Mouse (Mus musculus): ENCODE measurements around the gene Rasgrf1.

Gene Rasgrf1

GRCm38 (mm10) chr9:89909131-89910010, at the start of gene Rasgrf1:
Gene Rasgrf1, plus strand, starts transcription at chr9:89909908.
- Histone ChIP-seq H3K36me3 (ENCODE audit: control insufficient read depth, insufficient read depth, low read length, poor library complexity, severe bottlenecking) (no peaks in the 10 kb centered on the region), H3K27me3 (ENCODE audit: control insufficient read depth, insufficient read depth, low read length, poor library complexity, severe bottlenecking) (peaks cover 2% of the 10 kb centered on the region)
- DNase-seq (ENCODE audit: low read depth, low spot score): peak; percentile 27

DNA sequence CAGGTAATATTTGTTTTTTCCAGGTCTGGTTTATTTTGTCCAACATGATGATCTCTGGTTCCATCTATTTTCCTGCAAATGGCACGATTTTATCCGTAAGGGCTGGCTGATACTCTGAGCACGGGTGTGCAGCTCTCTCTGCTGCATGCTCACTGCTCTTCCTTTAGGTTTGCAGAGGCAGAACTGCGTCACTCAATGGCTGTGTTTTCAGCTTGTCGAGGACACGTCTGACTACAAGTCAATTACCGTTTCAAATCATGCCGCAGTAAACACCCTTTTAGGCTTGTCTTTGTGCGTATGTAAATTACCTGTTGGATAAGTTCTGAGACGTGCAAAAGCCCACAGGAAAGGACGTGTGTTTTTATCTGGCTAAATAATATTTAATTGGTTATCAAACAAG, 49.6 kb upstream of the Rasgrf1 start:
- Histone ChIP-seq H3K36me3 (ENCODE audit: control insufficient read depth, insufficient read depth, low read length, poor library complexity, severe bottlenecking) (no peaks in the 10 kb centered on the region), H3K27me3 (ENCODE audit: control insufficient read depth, insufficient read depth, low read length, poor library complexity, severe bottlenecking) (no peaks in the 10 kb centered on the region; the same call in 1 of the 2 replicates)
- no peak for DNase-seq (ENCODE audit: low read depth, low spot score)

- DNase-seq (ENCODE audit: low read depth, low spot score): no peak
- Histone ChIP-seq H3K27me3 (ENCODE audit: control insufficient read depth, insufficient read depth, low read length, poor library complexity, severe bottlenecking) (no peaks in the 10 kb centered on the region; the same call in 1 of the 2 replicates), H3K36me3 (ENCODE audit: control insufficient read depth, insufficient read depth, low read length, poor library complexity, severe bottlenecking) (no peaks in the 10 kb centered on the region)
These were observed 49.1 kb upstream of the Rasgrf1 start for GRCm38 (mm10) chr9:89860584-89860983.

DNA sequence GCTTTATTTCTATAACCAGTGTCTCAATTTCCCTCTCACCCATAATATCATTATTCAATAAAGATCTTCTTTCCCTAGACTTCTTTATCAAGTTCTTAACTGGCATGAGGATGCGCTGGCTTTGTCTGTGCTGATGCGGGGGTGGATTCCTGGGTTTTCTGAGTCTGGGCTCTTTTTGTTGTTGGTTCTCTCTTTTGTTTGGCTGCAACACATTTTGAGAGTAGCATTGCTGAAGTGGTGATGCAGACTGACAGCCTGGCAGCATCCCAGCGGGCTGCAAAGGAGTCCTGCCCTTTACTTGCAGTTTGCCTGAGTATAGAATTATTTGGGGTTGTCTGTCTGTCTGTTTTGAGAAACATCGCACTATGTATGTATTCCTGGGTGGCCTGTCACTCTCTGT, 42.6 kb upstream of the Rasgrf1 start:
- Histone ChIP-seq H3K27me3 (ENCODE audit: control insufficient read depth, insufficient read depth, low read length, poor library complexity, severe bottlenecking) (peaks cover 2% of the 10 kb centered on the region; the same call in 1 of the 2 replicates), H3K36me3 (ENCODE audit: control insufficient read depth, insufficient read depth, low read length, poor library complexity, severe bottlenecking) (no peaks in the 10 kb centered on the region)
- DNase-seq (ENCODE audit: low read depth, low spot score): no peak

GRCm38 (mm10) chr9:89868093-89868729, 41.5 kb upstream of the Rasgrf1 start:
- Histone ChIP-seq H3K27me3 (ENCODE audit: control insufficient read depth, insufficient read depth, low read length, poor library complexity, severe bottlenecking) (peaks cover 2% of the 10 kb centered on the region; the same call in 1 of the 2 replicates), H3K36me3 (ENCODE audit: control insufficient read depth, insufficient read depth, low read length, poor library complexity, severe bottlenecking) (no peaks in the 10 kb centered on the region)
- no peak for DNase-seq (ENCODE audit: low read depth, low spot score)

GRCm38 (mm10) chr9:89869594-89869993, 40.1 kb upstream of the Rasgrf1 start:
- peaks cover 2% of the 10 kb centered on the region; the same call in 1 of the 2 replicates for H3K27me3 ChIP-seq (ENCODE audit: control insufficient read depth, insufficient read depth, low read length, poor library complexity, severe bottlenecking)
- DNase-seq (ENCODE audit: low read depth, low spot score): no peak
- H3K36me3 ChIP-seq (ENCODE audit: control insufficient read depth, insufficient read depth, low read length, poor library complexity, severe bottlenecking): no peaks in the 10 kb centered on the region

DNA sequence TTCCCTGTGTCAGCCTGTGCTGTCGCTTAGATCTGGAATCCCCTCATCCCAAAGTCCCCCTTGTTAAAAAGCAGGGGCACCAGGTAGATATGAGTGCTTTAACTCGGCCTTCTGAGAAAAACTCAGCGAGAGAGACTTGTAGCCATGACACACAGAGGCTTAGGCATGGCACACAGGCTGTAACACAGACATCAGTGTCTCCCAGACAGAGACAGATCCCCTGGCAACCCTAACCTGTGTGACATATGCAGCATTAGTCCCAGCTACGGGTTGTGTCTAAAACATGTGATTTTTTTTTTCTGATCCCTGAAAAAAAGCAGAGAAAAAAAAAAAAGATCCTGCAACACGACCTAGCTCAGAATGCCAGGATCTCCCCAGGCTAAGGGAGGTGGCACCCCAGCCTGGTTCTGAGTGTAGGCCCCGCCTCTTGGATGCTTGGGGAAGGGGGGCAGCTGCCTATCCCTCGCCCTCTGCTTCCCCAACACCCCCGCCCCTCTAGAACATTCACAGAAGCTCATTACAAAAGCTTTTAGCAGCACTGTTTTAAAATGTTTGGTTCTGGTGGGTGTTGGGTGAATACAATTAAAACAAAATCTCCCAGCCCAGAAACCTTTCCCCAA, 39.1 kb upstream of the Rasgrf1 start:
- H3K27me3 ChIP-seq (ENCODE audit: control insufficient read depth, insufficient read depth, low read length, poor library complexity, severe bottlenecking): peaks cover 2% of the 10 kb centered on the region; the same call in 1 of the 2 replicates

DNA sequence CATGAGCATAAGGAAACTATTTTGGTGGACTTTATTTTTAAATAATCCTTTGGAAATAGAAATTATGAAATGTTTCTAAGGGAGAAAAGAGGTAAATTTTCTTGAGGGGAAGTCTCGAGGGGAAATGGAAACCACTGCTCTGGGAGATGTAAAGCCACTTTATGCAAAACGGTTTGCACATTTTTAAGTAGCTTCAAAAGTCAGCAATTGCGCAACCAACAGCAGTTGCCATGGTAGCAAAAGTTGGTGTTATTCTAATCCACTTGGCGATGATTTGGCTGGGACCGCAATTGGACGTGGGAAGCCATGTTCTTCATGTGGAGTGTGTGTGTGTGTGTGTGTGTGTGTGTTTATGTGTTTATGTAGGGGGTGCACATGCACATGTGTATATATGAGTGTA, 37.6 kb upstream of the Rasgrf1 start:
- H3K27me3 ChIP-seq (ENCODE audit: control insufficient read depth, insufficient read depth, low read length, poor library complexity, severe bottlenecking): peaks cover 2% of the 10 kb centered on the region; the same call in 1 of the 2 replicates
- DNase-seq (ENCODE audit: low read depth, low spot score): peak; percentile 54
- H3K36me3 ChIP-seq (ENCODE audit: control insufficient read depth, insufficient read depth, low read length, poor library complexity, severe bottlenecking): no peaks in the 10 kb centered on the region

More for the DNA sequence above, 39.1 kb upstream of the Rasgrf1 start:
- DNase-seq (ENCODE audit: low read depth, low spot score): no peak
- H3K36me3 ChIP-seq (ENCODE audit: control insufficient read depth, insufficient read depth, low read length, poor library complexity, severe bottlenecking): no peaks in the 10 kb centered on the region

DNA sequence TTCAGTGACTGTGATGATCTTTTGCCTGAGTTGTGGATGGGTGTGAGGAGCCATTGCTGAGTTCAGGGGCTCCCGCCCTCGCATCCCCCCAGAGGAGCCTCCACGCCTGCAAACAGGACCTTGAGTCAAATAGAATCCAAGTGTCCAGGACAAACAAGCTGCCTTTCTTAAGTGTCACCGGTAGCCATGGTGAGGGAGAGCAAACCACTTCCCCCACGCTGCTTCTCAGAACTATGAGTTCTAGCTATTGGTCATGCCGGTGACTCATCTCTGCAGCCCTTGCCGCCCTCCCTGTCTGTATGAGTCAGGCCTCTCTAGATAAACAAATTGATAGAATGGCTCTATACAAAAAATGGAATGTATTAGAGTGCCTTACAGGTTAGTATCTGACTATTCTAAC, 35.3 kb upstream of the Rasgrf1 start:
- no peak for DNase-seq (ENCODE audit: low read depth, low spot score)
- Histone ChIP-seq H3K36me3 (ENCODE audit: control insufficient read depth, insufficient read depth, low read length, poor library complexity, severe bottlenecking) (no peaks in the 10 kb centered on the region), H3K27me3 (ENCODE audit: control insufficient read depth, insufficient read depth, low read length, poor library complexity, severe bottlenecking) (peaks cover 2% of the 10 kb centered on the region)

DNA sequence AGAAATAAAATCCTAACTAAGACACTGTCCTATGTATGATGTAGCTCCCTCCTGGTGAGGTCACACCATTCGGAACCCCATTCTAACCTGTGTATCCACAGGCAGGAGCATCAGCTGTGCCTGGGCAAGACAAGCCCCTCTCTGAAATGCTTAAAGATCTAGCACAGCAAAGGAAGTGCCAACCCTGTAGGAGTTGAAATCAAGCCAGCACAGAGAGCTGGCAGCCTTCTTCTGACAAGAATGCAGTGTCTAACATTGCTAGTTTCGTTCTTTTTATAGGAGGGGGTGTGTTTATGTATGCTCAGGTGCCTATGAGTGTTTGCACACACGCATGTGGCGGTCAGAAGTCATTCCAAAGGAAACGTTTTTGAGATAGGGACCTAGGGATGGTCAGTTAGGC, 34.2 kb upstream of the Rasgrf1 start:
- Histone ChIP-seq H3K36me3 (ENCODE audit: control insufficient read depth, insufficient read depth, low read length, poor library complexity, severe bottlenecking) (no peaks in the 10 kb centered on the region), H3K27me3 (ENCODE audit: control insufficient read depth, insufficient read depth, low read length, poor library complexity, severe bottlenecking) (no peaks in the 10 kb centered on the region; the same call in 1 of the 2 replicates)
- DNase-seq (ENCODE audit: low read depth, low spot score): no peak

DNA sequence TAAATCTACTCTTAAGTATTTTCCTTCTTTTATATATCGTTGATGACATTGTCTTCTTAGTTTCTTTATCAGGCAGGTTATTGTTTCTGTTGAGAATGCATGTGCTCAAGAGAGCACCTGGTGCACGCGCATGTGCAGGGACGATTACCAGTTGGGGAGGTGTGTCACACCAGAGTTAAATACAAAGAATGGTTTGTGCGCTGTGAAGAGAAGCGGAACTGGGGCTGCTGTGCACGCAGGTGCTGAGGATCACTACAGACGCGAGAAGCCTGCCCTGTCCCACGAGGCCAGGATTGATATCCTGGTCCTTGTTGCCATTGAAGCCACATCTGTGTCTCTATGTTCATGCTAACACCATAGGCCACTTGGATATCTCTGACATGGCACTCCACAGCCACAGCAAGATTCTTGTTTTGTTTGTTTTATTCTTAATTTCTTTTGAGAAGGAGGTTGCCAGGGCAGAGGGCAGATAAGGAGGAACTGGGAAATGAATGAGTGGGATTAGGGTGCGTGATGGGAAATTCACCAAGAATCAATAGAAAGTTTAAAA, 31.2 kb upstream of the Rasgrf1 start:
- Histone ChIP-seq H3K36me3 (ENCODE audit: control insufficient read depth, insufficient read depth, low read length, poor library complexity, severe bottlenecking) (no peaks in the 10 kb centered on the region), H3K27me3 (ENCODE audit: control insufficient read depth, insufficient read depth, low read length, poor library complexity, severe bottlenecking) (peaks cover 2% of the 10 kb centered on the region)
- peak; percentile 18 for DNase-seq (ENCODE audit: low read depth, low spot score)

DNA sequence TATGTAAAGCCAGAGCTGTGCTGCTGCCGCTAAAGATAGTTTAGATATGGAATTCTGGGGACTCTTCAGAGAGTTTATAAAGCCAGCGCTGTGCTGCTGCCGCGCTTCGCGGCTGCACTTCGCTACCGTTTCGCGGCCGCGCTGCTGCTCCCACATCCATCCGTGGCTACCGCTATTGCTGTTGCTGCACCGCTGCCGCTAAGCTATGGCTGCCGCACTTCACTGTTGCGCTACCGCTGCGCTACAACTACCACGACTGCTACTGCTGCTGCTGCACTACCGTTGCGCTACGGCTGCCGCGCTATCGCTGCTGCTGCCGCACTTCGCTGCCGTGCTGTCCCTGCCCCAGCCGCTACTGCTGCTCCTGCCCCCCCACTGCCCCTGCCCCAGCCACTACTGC, 30.1 kb upstream of the Rasgrf1 start:
- no peaks in the 10 kb centered on the region for H3K36me3 ChIP-seq (ENCODE audit: control insufficient read depth, insufficient read depth, low read length, poor library complexity, severe bottlenecking)
- peaks cover 2% of the 10 kb centered on the region for H3K27me3 ChIP-seq (ENCODE audit: control insufficient read depth, insufficient read depth, low read length, poor library complexity, severe bottlenecking)

DNA sequence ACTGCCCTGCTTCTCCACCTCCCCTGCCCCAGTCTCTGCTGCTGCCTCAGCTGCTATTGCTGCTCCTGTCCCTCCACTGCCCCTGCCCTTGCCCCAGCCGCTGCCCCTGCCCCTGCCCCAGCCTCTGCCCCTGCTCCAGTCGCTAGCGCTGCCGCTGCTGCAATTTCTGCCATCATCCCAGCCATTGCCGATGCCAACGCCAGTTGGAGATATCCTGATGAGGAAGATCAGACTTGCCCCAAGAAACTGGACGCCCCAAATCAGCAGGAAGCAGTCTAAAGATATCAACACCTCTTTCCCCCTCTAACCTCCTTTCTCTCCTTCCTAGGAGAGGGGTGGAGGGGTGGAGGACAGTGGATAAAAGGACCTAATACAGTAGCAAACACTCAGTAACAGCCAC, 28.2 kb upstream of the Rasgrf1 start:
- no peaks in the 10 kb centered on the region for H3K36me3 ChIP-seq (ENCODE audit: control insufficient read depth, insufficient read depth, low read length, poor library complexity, severe bottlenecking)
- DNase-seq (ENCODE audit: low read depth, low spot score): no peak
- peaks cover 2% of the 10 kb centered on the region for H3K27me3 ChIP-seq (ENCODE audit: control insufficient read depth, insufficient read depth, low read length, poor library complexity, severe bottlenecking)

More for the DNA sequence above, 30.1 kb upstream of the Rasgrf1 start:
- peak; percentile 51 for DNase-seq (ENCODE audit: low read depth, low spot score)

- peak; percentile 19 for DNase-seq (ENCODE audit: low read depth, low spot score)
- H3K27me3 ChIP-seq (ENCODE audit: control insufficient read depth, insufficient read depth, low read length, poor library complexity, severe bottlenecking): peaks cover 2% of the 10 kb centered on the region
- no peaks in the 10 kb centered on the region for H3K36me3 ChIP-seq (ENCODE audit: control insufficient read depth, insufficient read depth, low read length, poor library complexity, severe bottlenecking)
These were observed 27.1 kb upstream of the Rasgrf1 start for GRCm38 (mm10) chr9:89882583-89882982.
